Comparison of ENCODE assay signal across 30 mouse cellular contexts in genomic region chr5:99931910-99932309, GRCm38 (mm10). TPM values are rescaled to one million over a fixed set of nuclear protein-coding genes. Genes with fewer than 3 reads are reported as not detected.
"Had no signal": no experiment of that assay in that cellular context is flagged by ENCODE, and none has a peak within 500 bp of the region (broad histone marks: within the 10 kb centered on the region; RNA-seq: fewer than 3 reads in every experiment).

No protein-coding gene starts in this region.

- H3K27me3 ChIP-seq: embryonic facial prominence, embryonic 12.5 days; embryonic facial prominence, embryonic 13.5 days; embryonic facial prominence, embryonic 15.5 days; forebrain, embryonic 12.5 days; forebrain, embryonic 13.5 days; forebrain, embryonic 15.5 days had no signal

- H3K27ac ChIP-seq: embryonic facial prominence, embryonic 10.5 days; embryonic facial prominence, embryonic 12.5 days; embryonic facial prominence, embryonic 13.5 days; embryonic facial prominence, embryonic 15.5 days; forebrain, embryonic 10.5 days; forebrain, embryonic 12.5 days; forebrain, embryonic 13.5 days; forebrain, embryonic 15.5 days; gastrocnemius, adult 2 months; heart, adult 2 months had no signal

- ATAC-seq: forebrain, embryonic 13.5 days; forebrain, embryonic 14.5 days; forebrain, embryonic 15.5 days; forebrain, embryonic 16.5 days; forebrain, postnatal 0 days had no signal

- H3K9me3 ChIP-seq: embryonic facial prominence, embryonic 10.5 days; embryonic facial prominence, embryonic 12.5 days; embryonic facial prominence, embryonic 13.5 days; embryonic facial prominence, embryonic 15.5 days; forebrain, embryonic 10.5 days; forebrain, embryonic 12.5 days; forebrain, embryonic 13.5 days; forebrain, embryonic 15.5 days had no signal

- DNase-seq: cerebellum, adult 2 months; cerebellum, adult 8-10 months; cerebellum, adult 9-10 months; cerebellum, adult 9-11 months; cerebellum, postnatal 10 days; cerebellum, postnatal 14 days; cerebellum, postnatal 25 days; cerebellum, postnatal 36 days; embryo, embryonic 11 days; forebrain, postnatal 0 days; gastrocnemius, adult 2 months; gastrocnemius, postnatal 10 days; gastrocnemius, postnatal 14 days; gastrocnemius, postnatal 25 days; gastrocnemius, postnatal 36 days; heart, adult 18-20 months; heart, adult 2 months had no signal

- H3K36me3 ChIP-seq: embryonic facial prominence, embryonic 10.5 days; embryonic facial prominence, embryonic 12.5 days; embryonic facial prominence, embryonic 13.5 days; embryonic facial prominence, embryonic 15.5 days; forebrain, embryonic 10.5 days; forebrain, embryonic 12.5 days; forebrain, embryonic 15.5 days had no signal

- H3K4me1 ChIP-seq: embryonic facial prominence, embryonic 10.5 days; embryonic facial prominence, embryonic 12.5 days; embryonic facial prominence, embryonic 13.5 days; embryonic facial prominence, embryonic 15.5 days; forebrain, embryonic 10.5 days; forebrain, embryonic 12.5 days; forebrain, embryonic 13.5 days; forebrain, embryonic 15.5 days had no signal

- H3K4me3 ChIP-seq: embryonic facial prominence, embryonic 10.5 days; embryonic facial prominence, embryonic 12.5 days; embryonic facial prominence, embryonic 13.5 days; embryonic facial prominence, embryonic 15.5 days; erythroblast, embryonic 14.5 days; forebrain, embryonic 10.5 days; forebrain, embryonic 12.5 days; forebrain, embryonic 13.5 days; forebrain, embryonic 15.5 days; gastrocnemius, adult 2 months; heart, adult 2 months had no signal

- H3K4me2 ChIP-seq: embryonic facial prominence, embryonic 12.5 days; embryonic facial prominence, embryonic 13.5 days; embryonic facial prominence, embryonic 15.5 days; forebrain, embryonic 12.5 days; forebrain, embryonic 13.5 days; forebrain, embryonic 15.5 days had no signal

- H3K9ac ChIP-seq: embryonic facial prominence, embryonic 12.5 days; embryonic facial prominence, embryonic 13.5 days; embryonic facial prominence, embryonic 15.5 days; forebrain, embryonic 12.5 days; forebrain, embryonic 13.5 days; forebrain, embryonic 15.5 days; forebrain, postnatal 0 days had no signal

RNA-seq across cellular contexts. Expression of gene Vamp9, which starts 25.9 kb away (rescaled TPM):
- polyA plus RNA-seq: cerebellum, adult 2 months; embryonic facial prominence, embryonic 10.5 days; embryonic facial prominence, embryonic 11.5 days; embryonic facial prominence, embryonic 14.5 days; erythroblast, embryonic 14.5 days; heart, adult 2 months had no signal
